Mouse (Mus musculus) lung, embryonic 14.5 days (tissue): ENCODE measurements at regions not wholly inside any gene's neighbourhood (a gene's known extent, or its start where the extent isn't known, plus 50 kb on each side); places are given as distances from the start of the nearest gene placed in this dataset.
A peak's percentile ranks its signal among the peaks of the same experiment; 100 is the strongest.

Experiments used
- ATAC-seq: fragments of 200-750 bp; cut with Nextera tagmentation; 2 replicates; pipeline ENCODE4 v1.8.0; 2017; ENCODE audit warnings: mild to moderate bottlenecking, moderate TSS enrichment, moderate library complexity; ENCODE audit not compliant: insufficient read depth
- DNase-seq: peaks from one replicate; pipeline ENCODE4 v3.0.0-alpha.2; 2015
- H3K27ac ChIP-seq: fragments of 300-500 bp; sonication (generic); 2 replicates; pipeline ENCODE4 v1.5.1; 2014; ENCODE audit warnings: low read depth, mild to moderate bottlenecking, moderate library complexity
- H3K27me3 ChIP-seq: fragments of 300-500 bp; sonication (generic); 2 replicates; pipeline ENCODE4 v1.6.1; 2014; ENCODE audit warnings: low read length, control low read depth; ENCODE audit not compliant: insufficient read depth
- H3K36me3 ChIP-seq: fragments of 300-500 bp; sonication (generic); 2 replicates; pipeline ENCODE4 v1.6.1; 2014; ENCODE audit warnings: control low read depth; ENCODE audit not compliant: insufficient read depth
- H3K4me1 ChIP-seq: fragments of 300-500 bp; sonication (generic); 2 replicates; pipeline ENCODE4 v1.6.1; 2014; ENCODE audit warnings: antibody characterized with exemption, control low read depth; ENCODE audit not compliant: insufficient read depth
- H3K4me2 ChIP-seq: fragments of 300-500 bp; sonication (generic); 2 replicates; pipeline ENCODE4 v1.6.1; 2014; ENCODE audit warnings: mild to moderate bottlenecking
- H3K4me3 ChIP-seq: fragments of 300-500 bp; sonication (generic); 2 replicates; pipeline ENCODE4 v1.5.1; 2014; ENCODE audit warnings: low read depth, low read length
- H3K9ac ChIP-seq: fragments of 300-500 bp; sonication (generic); 2 replicates; pipeline ENCODE4 v1.6.1; 2014
- H3K9me3 ChIP-seq: fragments of 300-500 bp; sonication (generic); 2 replicates; pipeline ENCODE4 v1.6.1; 2016; ENCODE audit warnings: low read depth, low read length, control low read depth
- CTCF ChIP-seq: IDR thresholded peaks from 2 replicates; pipeline ENCODE4 v1.5.1; 2016; ENCODE audit warnings: antibody characterized with exemption, low read depth
- WGBS: fragments of 180-500 bp; shearing (Covaris S2); extraction: QIAGEN DNeasy Blood & Tissue Kit; methylation state at CpG from one replicate; pipeline ENCODE4 v1.1.7; 2014; 5-methylcytosine and 5-hydroxymethylcytosine counted together

GRCm38 (mm10) chr2:114828192-114828591 lies 173.4 kb upstream of the Dph6 start:
- Histone ChIP-seq H3K27me3 (no peaks in the 10 kb centered on the region), H3K9ac (no peak overlapping the region), H3K4me2 (no peak overlapping the region), H3K27ac (no peak overlapping the region), H3K4me3 (no peak overlapping the region), H3K9me3 (no peaks in the 10 kb centered on the region), H3K36me3 (no peaks in the 10 kb centered on the region), H3K4me1 (no peaks in the 10 kb centered on the region)
- 75% methylated on average over 6 of the region's 6 CpGs for WGBS
- DNase-seq (no peak), ATAC-seq (no peak)
- TF ChIP-seq CTCF, result no peak

- no peak overlapping the region for H3K27ac ChIP-seq
- no peaks in the 10 kb centered on the region for H3K27me3 ChIP-seq
- H3K9me3 ChIP-seq, result no peaks in the 10 kb centered on the region
- H3K36me3 ChIP-seq, result no peaks in the 10 kb centered on the region
- no peak overlapping the region for H3K4me3 ChIP-seq
- H3K9ac ChIP-seq, result no peak overlapping the region
- TF ChIP-seq CTCF, result no peak
- DNase-seq, result peak; percentile 48
- 7% methylated on average over 2 of the region's 2 CpGs for WGBS
- H3K4me1 ChIP-seq, result 0 out of 2 replicates have a peak, but pooled peaks cover 7% of the 10 kb centered on the region
- ATAC-seq, result peak; percentile 74; the same call in 1 of the 2 replicates
- no peak overlapping the region for H3K4me2 ChIP-seq
Measured at GRCm38 (mm10) chr2:114835694-114836093, 180.9 kb upstream of the Dph6 start.

- Histone ChIP-seq H3K27me3 (no peaks in the 10 kb centered on the region), H3K9ac (no peak overlapping the region), H3K4me3 (no peak overlapping the region), H3K4me2 (no peak overlapping the region), H3K9me3 (no peaks in the 10 kb centered on the region), H3K36me3 (no peaks in the 10 kb centered on the region), H3K27ac (no peak overlapping the region), H3K4me1 (no peaks in the 10 kb centered on the region)
- ATAC-seq (no peak), DNase-seq (no peak)
- no peak for TF ChIP-seq CTCF
- WGBS, result 78% methylated on average over 9 of the region's 9 CpGs
Measured at GRCm38 (mm10) chr2:114843696-114844388, 189.1 kb upstream of the Dph6 start.

GRCm38 (mm10) chr2:114844389-114844771 lies 189.6 kb upstream of the Dph6 start:
- WGBS, result 57% methylated on average over 3 of the region's 3 CpGs
- Histone ChIP-seq H3K4me1 (no peaks in the 10 kb centered on the region), H3K36me3 (no peaks in the 10 kb centered on the region), H3K27me3 (no peaks in the 10 kb centered on the region), H3K27ac (no peak overlapping the region), H3K4me2 (no peak overlapping the region), H3K4me3 (no peak overlapping the region), H3K9me3 (no peaks in the 10 kb centered on the region), H3K9ac (no peak overlapping the region)
- ATAC-seq (no peak), DNase-seq (no peak)
- no peak for TF ChIP-seq CTCF

GRCm38 (mm10) chr2:114848439-114848838 lies 193.7 kb upstream of the Dph6 start:
- ATAC-seq, result no peak

GRCm38 (mm10) chr2:114848914-114849313 lies 194.2 kb upstream of the Dph6 start:
- TF ChIP-seq CTCF, result no peak
- H3K9me3 ChIP-seq, result no peaks in the 10 kb centered on the region
- H3K9ac ChIP-seq, result no peak overlapping the region
- 88% methylated on average over 2 of the region's 2 CpGs for WGBS
- ATAC-seq (no peak), DNase-seq (no peak)
- no peaks in the 10 kb centered on the region for H3K4me1 ChIP-seq
- no peak overlapping the region for H3K4me3 ChIP-seq
- no peak overlapping the region for H3K4me2 ChIP-seq
- no peaks in the 10 kb centered on the region for H3K27me3 ChIP-seq
- H3K27ac ChIP-seq, result no peak overlapping the region
- no peaks in the 10 kb centered on the region for H3K36me3 ChIP-seq

More at GRCm38 (mm10) chr2:114848439-114848838, 193.7 kb upstream of the Dph6 start:
- H3K27me3 ChIP-seq, result no peaks in the 10 kb centered on the region
- TF ChIP-seq CTCF, result no peak
- WGBS, result 82% methylated on average over 5 of the region's 5 CpGs
- no peak for DNase-seq
- H3K27ac ChIP-seq, result no peak overlapping the region
- no peaks in the 10 kb centered on the region for H3K4me1 ChIP-seq
- no peaks in the 10 kb centered on the region for H3K9me3 ChIP-seq
- no peaks in the 10 kb centered on the region for H3K36me3 ChIP-seq
- no peak overlapping the region for H3K4me2 ChIP-seq
- H3K4me3 ChIP-seq, result no peak overlapping the region
- H3K9ac ChIP-seq, result no peak overlapping the region

GRCm38 (mm10) chr2:114853715-114854530 lies 199.2 kb upstream of the Dph6 start:
- 37% methylated on average over 13 of the region's 13 CpGs for WGBS

More at GRCm38 (mm10) chr2:114853715-114854530, 199.2 kb upstream of the Dph6 start:
- Histone ChIP-seq H3K9me3 (no peaks in the 10 kb centered on the region), H3K9ac (no peak overlapping the region), H3K27me3 (no peaks in the 10 kb centered on the region), H3K36me3 (no peaks in the 10 kb centered on the region), H3K4me1 (no peaks in the 10 kb centered on the region), H3K27ac (no peak overlapping the region), H3K4me3 (no peak overlapping the region), H3K4me2 (no peak overlapping the region)
- peak; percentile 91 for TF ChIP-seq CTCF
- ATAC-seq, result peak; percentile 74
- DNase-seq, result peak; percentile 94
